Mouse (Mus musculus) heart, adult 10 weeks (tissue): ENCODE data around the gene Lrig2. TPM values are rescaled to one million over a fixed set of nuclear protein-coding genes. Genes with fewer than 3 reads are reported as not detected.

Source experiments
- polyA plus RNA-seq: library from polyadenylated mRNA; stranded (reverse); fragments of 350-450 nt; fragmentation: Illumina TruSeq; extraction: RNeasy Lipid Tissue Mini Kit (QIAGEN cat#74804); gene quantifications from one replicate; pipeline ENCODE4 v1.2.3, GENCODE M21; 2014; ENCODE audit warnings: low read depth, low replicate concordance

Lrig2 gene
- polyA plus RNA-seq: 6.2 TPM

GRCm38 (mm10) chr3:104511538-104512423 is at the start of gene Lrig2:
Gene Lrig2 (minus strand): TSS chr3:104511918.

Other genes with a start within 250 kb of the Lrig2 start
- gene Slc16a1, start 126.8 kb upstream of the Lrig2 start, polyA plus RNA-seq: 123 TPM